Mouse (Mus musculus) CH12.LX (cell line): ENCODE measurements at regions not wholly inside any gene's neighbourhood (a gene's known extent, or its start where the extent isn't known, plus 50 kb on each side); places are given as distances from the start of the nearest gene placed in this dataset.

Source experiments
- DNase-seq: peaks from one replicate; pipeline ENCODE4 v3.0.0-alpha.2; 2013; ENCODE audit errors: extremely low read depth
- H3K27ac ChIP-seq: 2 replicates; pipeline ENCODE4 v1.5.1; 2012; ENCODE audit warnings: low read depth, mild to moderate bottlenecking, control low read depth, moderate library complexity; ENCODE audit not compliant: insufficient read depth
- H3K27me3 ChIP-seq: replicated peaks from 2 replicates; pipeline ENCODE3; 2012; ENCODE audit warnings: inconsistent platforms
- H3K36me3 ChIP-seq, 2 experiments: replicated peaks in 1 of 2; 2 replicates each; pipeline versions ENCODE3 to v1.6.1; 2012; ENCODE audit warnings: inconsistent platforms in 1 of 2, low read length in 1 of 2, mild to moderate bottlenecking in 1 of 2, mixed read lengths in 1 of 2, moderate library complexity in 1 of 2; ENCODE audit not compliant: control insufficient read depth in 1 of 2, insufficient read depth in 1 of 2
- H3K4me1 ChIP-seq, 2 experiments: 2 replicates each; pipeline ENCODE4 v1.6.1; 2012; ENCODE audit warnings: inconsistent platforms in 1 of 2, moderate library complexity in 1 of 2; ENCODE audit not compliant: insufficient read depth in 2 of 2, control insufficient read depth in 1 of 2
- H3K4me2 ChIP-seq: 2 replicates; pipeline ENCODE4 v1.6.1; 2012; ENCODE audit warnings: low read depth, mild to moderate bottlenecking, control low read depth; ENCODE audit not compliant: poor library complexity, insufficient read depth, severe bottlenecking
- H3K4me3 ChIP-seq, 3 experiments: fragments of 150-350 bp in 1 of 3; sonication (generic) in 1 of 3; replicated peaks in 1 of 3; 2 replicates each; pipeline versions ENCODE3 to v1.5.1; 2011 to 2012; ENCODE audit warnings: low read depth in 2 of 3, low read length in 2 of 3, mild to moderate bottlenecking in 2 of 3, moderate library complexity in 2 of 3, control low read depth in 1 of 3, improper control_type of control experiment in 1 of 3, inconsistent platforms in 1 of 3, mixed read lengths in 1 of 3; ENCODE audit not compliant: poor library complexity in 1 of 3
- H3K79me2 ChIP-seq: replicated peaks from 2 replicates; pipeline ENCODE4 v1.6.1; 2012; ENCODE audit warnings: mild to moderate bottlenecking, moderate library complexity; ENCODE audit not compliant: control insufficient read depth, poor library complexity, insufficient read depth, severe bottlenecking; ENCODE audit errors: extremely low read depth
- H3K9ac ChIP-seq: 2 replicates; pipeline ENCODE4 v1.6.1; 2012; ENCODE audit warnings: low read depth, mild to moderate bottlenecking, control low read depth, moderate library complexity; ENCODE audit not compliant: insufficient read depth
- H3K9me3 ChIP-seq: replicated peaks from 2 replicates; pipeline ENCODE3; 2012; ENCODE audit warnings: low read length, inconsistent platforms, mixed read lengths
- ETS1 ChIP-seq: conservative IDR thresholded peaks from 2 replicates; pipeline ENCODE4 v1.6.1; 2012; ENCODE audit warnings: low read depth, mild to moderate bottlenecking, inconsistent platforms, low read length, improper control_type of control experiment, moderate library complexity
- IRF4 ChIP-seq: IDR thresholded peaks from 2 replicates; pipeline ENCODE4 v1.6.1; 2014; ENCODE audit warnings: low read depth, mild to moderate bottlenecking, inconsistent platforms, low read length, improper control_type of control experiment
- JUN ChIP-seq: IDR thresholded peaks from 2 replicates; pipeline ENCODE4 v1.6.1; 2011; ENCODE audit warnings: low read depth, mild to moderate bottlenecking, low read length, improper control_type of control experiment, moderate library complexity; ENCODE audit not compliant: insufficient read depth
- NELFE ChIP-seq: IDR thresholded peaks from 2 replicates; pipeline ENCODE4 v1.6.1; 2011; ENCODE audit warnings: low read depth, low read length, improper control_type of control experiment
- POLR2A ChIP-seq: IDR thresholded peaks from 2 replicates; pipeline ENCODE4 v1.6.1; 2011; ENCODE audit warnings: low read depth, mild to moderate bottlenecking, improper control_type of control experiment, low read length
- POLR2AphosphoS2 ChIP-seq: IDR thresholded peaks from 2 replicates; pipeline ENCODE4 v1.6.1; 2011; ENCODE audit warnings: low read depth, low read length, improper control_type of control experiment
- TBP ChIP-seq: conservative IDR thresholded peaks from 2 replicates; pipeline ENCODE4 v1.6.1; 2011; ENCODE audit warnings: low read depth, low read length, improper control_type of control experiment
- dilution Hi-C: fragments of 300-500 bp; cut with MboI; formaldehyde crosslinking; loops from 2 replicates; pipeline ENCODE4 v1.14.3; 2020; ENCODE audit warnings: low sequenced_read_pairs; ENCODE audit not compliant: extremely low pct_unique_long_range_greater_than_20kb, extremely low pct_ligation_motif_present
- in situ Hi-C: fragments of 300-500 bp; cut with MboI; formaldehyde crosslinking; loops from 3 replicates; pipeline ENCODE4 v1.14.3; 2019; ENCODE audit warnings: low sequenced_read_pairs, low pct_ligation_motif_present, low pct_unique_long_range_greater_than_20kb, mixed read lengths

DNA sequence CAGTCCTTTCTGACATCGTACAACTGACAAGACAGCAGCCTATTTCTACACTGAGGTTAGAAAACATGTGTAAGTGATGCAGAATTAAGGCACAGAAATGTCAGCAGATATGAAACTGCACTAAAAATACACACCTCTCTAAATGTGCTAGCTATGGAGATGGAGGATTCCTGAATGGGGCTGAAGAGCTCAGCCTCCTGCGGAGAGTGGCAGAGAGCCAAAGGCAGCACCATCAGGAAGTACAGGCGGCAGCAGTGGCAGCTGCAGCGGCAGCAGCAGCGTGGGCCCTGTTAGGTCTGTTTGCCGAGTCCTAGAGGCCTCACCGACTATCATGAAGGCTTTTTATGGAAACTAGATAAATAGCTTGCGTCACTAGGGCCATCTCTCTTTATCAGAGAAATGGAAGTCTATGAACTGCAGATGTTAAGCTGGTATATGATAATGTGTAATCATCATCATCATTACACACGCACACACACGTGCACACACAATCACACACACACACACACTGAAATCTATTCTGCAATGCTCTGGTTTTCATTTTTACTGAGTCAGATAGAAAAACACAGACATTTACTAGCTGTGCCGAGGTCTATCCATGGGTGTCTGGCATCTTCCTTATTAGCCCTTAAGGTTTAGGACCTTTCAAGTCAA lies 83.6 kb upstream of the Tent5a start:
- H3K4me2 ChIP-seq: no peak overlapping the region
- H3K9me3 ChIP-seq: no peaks in the 10 kb centered on the region
- TF ChIP-seq JUN (no peak), TBP (no peak)
- H3K9ac ChIP-seq: no peak overlapping the region
- DNase-seq: no peak
- H3K79me2 ChIP-seq: no peaks in the 10 kb centered on the region
- H3K4me1 ChIP-seq: peaks cover 3 to 15% of the 10 kb centered on the region in 2 experiments; a peak in 3 of 4 replicates
- no peaks in the 10 kb centered on the region for H3K27me3 ChIP-seq
- dilution Hi-C loops (no loop called here), in situ Hi-C loops (no loop called here)
- no peaks in the 10 kb centered on the region for H3K36me3 ChIP-seq
- H3K27ac ChIP-seq: no peak overlapping the region
- H3K4me3 ChIP-seq: no peak overlapping the region

DNA sequence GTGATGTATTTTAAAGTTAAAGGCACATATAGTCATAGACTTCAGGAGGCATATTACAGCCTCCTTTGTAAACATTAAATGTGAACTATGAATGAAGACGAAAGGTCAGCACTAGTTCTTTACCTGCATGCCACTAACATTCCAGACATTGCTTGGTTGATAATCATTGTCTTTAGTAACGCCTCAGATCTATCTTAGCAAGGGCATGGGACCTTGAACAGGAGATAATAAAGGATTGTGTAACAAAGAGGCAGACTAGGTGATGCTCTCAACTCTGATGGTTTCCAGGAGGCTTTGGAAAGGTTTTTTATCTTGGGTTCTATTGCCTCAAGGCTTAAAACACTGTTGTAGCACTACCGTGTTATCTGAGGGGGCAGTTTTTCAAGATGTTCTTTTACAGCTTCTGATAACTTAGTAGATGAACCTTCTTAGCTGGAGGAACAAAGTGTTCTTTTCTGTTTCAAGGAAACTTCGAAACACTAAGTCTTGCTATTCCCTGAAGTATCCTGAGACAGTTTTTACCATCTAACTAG lies 82.9 kb upstream of the Tent5a start:
- no peaks in the 10 kb centered on the region for H3K36me3 ChIP-seq
- H3K9me3 ChIP-seq: no peaks in the 10 kb centered on the region
- no peak overlapping the region for H3K4me2 ChIP-seq
- no peak overlapping the region for H3K4me3 ChIP-seq
- H3K4me1 ChIP-seq: peaks cover 3 to 15% of the 10 kb centered on the region in 2 experiments; a peak in 3 of 4 replicates
- H3K27me3 ChIP-seq: no peaks in the 10 kb centered on the region
- no peak overlapping the region for H3K9ac ChIP-seq
- in situ Hi-C loops (no loop called here), dilution Hi-C loops (no loop called here)
- no peak for DNase-seq
- H3K79me2 ChIP-seq: no peaks in the 10 kb centered on the region
- TF ChIP-seq ETS1: no peak
- no peak for TF ChIP-seq IRF4
- TF ChIP-seq POLR2AphosphoS2: no peak
- no peak overlapping the region for H3K27ac ChIP-seq

DNA sequence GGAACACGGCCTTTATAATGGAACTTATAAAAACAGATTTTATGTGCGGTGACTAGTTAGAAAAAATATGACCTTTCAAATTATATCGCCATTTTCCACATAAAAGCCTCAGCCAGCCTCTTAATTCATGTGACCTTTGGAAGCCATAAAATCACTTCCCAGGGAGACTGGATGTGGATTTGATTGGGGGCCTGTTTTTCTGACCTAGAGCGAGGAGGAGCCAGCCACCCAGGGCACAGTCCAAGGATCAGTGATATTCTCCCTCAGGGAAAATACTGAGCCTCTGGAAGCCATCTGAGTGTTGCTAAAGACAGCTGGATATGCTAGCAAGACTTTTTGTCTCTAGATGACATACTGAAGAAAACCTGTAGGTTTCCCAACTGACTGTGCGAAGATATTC lies 81.3 kb upstream of the Tent5a start:
- Histone ChIP-seq H3K4me1 (peaks cover 0 to 6% of the 10 kb centered on the region in 2 experiments; a peak in 2 of 4 replicates), H3K4me2 (no peak overlapping the region), H3K36me3 (no peaks in the 10 kb centered on the region), H3K4me3 (no peak overlapping the region), H3K27ac (no peak overlapping the region), H3K9me3 (no peaks in the 10 kb centered on the region), H3K9ac (no peak overlapping the region), H3K27me3 (no peaks in the 10 kb centered on the region), H3K79me2 (no peaks in the 10 kb centered on the region)
- in situ Hi-C loops: no loop called here
- dilution Hi-C loops: no loop called here
- no peak for DNase-seq
- no peak for TF ChIP-seq NELFE
- no peak for TF ChIP-seq POLR2A
